Mouse (Mus musculus): ENCODE data around the gene Gm21312. TPM values are rescaled to one million over a fixed set of nuclear protein-coding genes. Genes with fewer than 3 reads are reported as not detected.
"Not testable (repeated sequence)": the region's sequence is repeated elsewhere in the genome, so short reads cannot be mapped to it uniquely, and the experiment has no call there.

Gm21312 gene
- not detected in 2 replicates for polyA plus RNA-seq (2015; fragmentation: Nextera tagmentation; extraction: Ambion mirVana)

DNA sequence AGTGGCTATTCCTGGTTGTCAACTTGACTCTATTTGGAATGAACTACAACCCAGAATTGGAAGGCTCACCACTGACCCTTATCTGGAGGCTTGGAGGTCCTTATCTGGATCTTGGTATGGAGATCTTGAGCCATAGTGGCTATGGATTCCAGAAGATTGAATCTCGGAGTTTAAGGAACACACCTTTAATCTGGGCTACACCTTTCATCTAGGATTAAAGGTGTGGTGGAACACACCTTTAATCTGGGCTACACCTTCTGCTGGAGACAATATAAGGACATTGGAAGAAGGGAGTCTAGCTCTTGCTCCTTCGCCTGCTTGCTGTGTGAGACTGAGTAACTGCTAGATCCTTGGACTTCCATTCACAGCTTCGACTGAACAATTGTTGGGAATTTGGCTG lies at the start of gene Gm21312:
Gene Gm21312, plus strand, starts transcription at position 301 of the 400 bp plus-strand sequence.
- H3K9ac ChIP-seq (replicated peaks; ENCODE audit: low read depth, low read length); H3K4me3 ChIP-seq (replicated peaks; ENCODE audit: low read length); H3K27me3 ChIP-seq (replicated peaks; ENCODE audit: control insufficient read depth, insufficient read depth, low read length); H3K27ac ChIP-seq (ENCODE audit: low read length); H3K9me3 ChIP-seq (ENCODE audit: control insufficient read depth, low read length); H3K36me3 ChIP-seq (ENCODE audit: control insufficient read depth, insufficient read depth); H3K4me1 ChIP-seq (replicated peaks; ENCODE audit: control insufficient read depth, insufficient read depth, low read length); ATAC-seq; H3K4me2 ChIP-seq (ENCODE audit: low read length): not testable (repeated sequence)
- WGBS: no CpG with 5 or more reads among the region's 3 CpGs

DNA sequence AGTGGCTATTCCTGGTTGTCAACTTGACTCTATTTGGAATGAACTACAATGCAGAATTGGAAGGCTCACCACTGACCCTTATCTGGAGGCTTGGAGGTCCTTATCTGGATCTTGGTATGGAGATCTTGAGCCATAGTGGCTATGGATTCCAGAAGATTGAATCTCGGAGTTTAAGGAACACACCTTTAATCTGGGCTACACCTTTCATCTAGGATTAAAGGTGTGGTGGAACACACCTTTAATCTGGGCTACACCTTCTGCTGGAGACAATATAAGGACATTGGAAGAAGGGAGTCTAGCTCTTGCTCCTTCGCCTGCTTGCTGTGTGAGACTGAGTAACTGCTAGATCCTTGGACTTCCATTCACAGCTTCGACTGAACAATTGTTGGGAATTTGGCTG lies 34.1 kb upstream of the Gm21312 start, which contains the start of gene Gm21293:
Gene Gm21293, plus strand, starts transcription at position 301 of the 400 bp plus-strand sequence.
- not testable (repeated sequence) for H3K4me2 ChIP-seq (ENCODE audit: low read length); H3K9me3 ChIP-seq (ENCODE audit: control insufficient read depth, low read length); H3K4me3 ChIP-seq (replicated peaks; ENCODE audit: low read length); H3K27me3 ChIP-seq (replicated peaks; ENCODE audit: control insufficient read depth, insufficient read depth, low read length); ATAC-seq; H3K36me3 ChIP-seq (ENCODE audit: control insufficient read depth, insufficient read depth); H3K9ac ChIP-seq (replicated peaks; ENCODE audit: low read depth, low read length); H3K4me1 ChIP-seq (replicated peaks; ENCODE audit: control insufficient read depth, insufficient read depth, low read length); H3K27ac ChIP-seq (ENCODE audit: low read length)
- no CpG with 5 or more reads among the region's 3 CpGs for WGBS

DNA sequence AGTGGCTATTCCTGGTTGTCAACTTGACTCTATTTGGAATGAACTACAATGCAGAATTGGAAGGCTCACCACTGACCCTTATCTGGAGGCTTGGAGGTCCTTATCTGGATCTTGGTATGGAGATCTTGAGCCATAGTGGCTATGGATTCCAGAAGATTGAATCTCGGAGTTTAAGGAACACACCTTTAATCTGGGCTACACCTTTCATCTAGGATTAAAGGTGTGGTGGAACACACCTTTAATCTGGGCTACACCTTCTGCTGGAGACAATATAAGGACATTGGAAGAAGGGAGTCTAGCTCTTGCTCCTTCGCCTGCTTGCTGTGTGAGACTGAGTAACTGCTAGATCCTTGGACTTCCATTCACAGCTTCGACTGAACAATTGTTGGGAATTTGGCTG lies 25.6 kb upstream of the Gm21312 start, which contains the start of gene Gm6763:
Gene Gm6763, plus strand, starts transcription at position 301 of the 400 bp plus-strand sequence.
- not testable (repeated sequence) for H3K4me3 ChIP-seq (replicated peaks; ENCODE audit: low read length); H3K36me3 ChIP-seq (ENCODE audit: control insufficient read depth, insufficient read depth); H3K4me1 ChIP-seq (replicated peaks; ENCODE audit: control insufficient read depth, insufficient read depth, low read length); H3K27me3 ChIP-seq (replicated peaks; ENCODE audit: control insufficient read depth, insufficient read depth, low read length); H3K4me2 ChIP-seq (ENCODE audit: low read length); ATAC-seq; H3K9ac ChIP-seq (replicated peaks; ENCODE audit: low read depth, low read length); H3K9me3 ChIP-seq (ENCODE audit: control insufficient read depth, low read length); H3K27ac ChIP-seq (ENCODE audit: low read length)
- WGBS: no CpG with 5 or more reads among the region's 3 CpGs

DNA sequence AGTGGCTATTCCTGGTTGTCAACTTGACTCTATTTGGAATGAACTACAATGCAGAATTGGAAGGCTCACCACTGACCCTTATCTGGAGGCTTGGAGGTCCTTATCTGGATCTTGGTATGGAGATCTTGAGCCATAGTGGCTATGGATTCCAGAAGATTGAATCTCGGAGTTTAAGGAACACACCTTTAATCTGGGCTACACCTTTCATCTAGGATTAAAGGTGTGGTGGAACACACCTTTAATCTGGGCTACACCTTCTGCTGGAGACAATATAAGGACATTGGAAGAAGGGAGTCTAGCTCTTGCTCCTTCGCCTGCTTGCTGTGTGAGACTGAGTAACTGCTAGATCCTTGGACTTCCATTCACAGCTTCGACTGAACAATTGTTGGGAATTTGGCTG lies 17.1 kb upstream of the Gm21312 start, which contains the start of gene Gm8764:
Gene Gm8764, plus strand, starts transcription at position 301 of the 400 bp plus-strand sequence.
- H3K4me1 ChIP-seq (replicated peaks; ENCODE audit: control insufficient read depth, insufficient read depth, low read length); H3K4me3 ChIP-seq (replicated peaks; ENCODE audit: low read length); ATAC-seq; H3K9ac ChIP-seq (replicated peaks; ENCODE audit: low read depth, low read length); H3K27me3 ChIP-seq (replicated peaks; ENCODE audit: control insufficient read depth, insufficient read depth, low read length); H3K36me3 ChIP-seq (ENCODE audit: control insufficient read depth, insufficient read depth); H3K27ac ChIP-seq (ENCODE audit: low read length); H3K9me3 ChIP-seq (ENCODE audit: control insufficient read depth, low read length); H3K4me2 ChIP-seq (ENCODE audit: low read length): not testable (repeated sequence)
- no CpG with 5 or more reads among the region's 3 CpGs for WGBS

DNA sequence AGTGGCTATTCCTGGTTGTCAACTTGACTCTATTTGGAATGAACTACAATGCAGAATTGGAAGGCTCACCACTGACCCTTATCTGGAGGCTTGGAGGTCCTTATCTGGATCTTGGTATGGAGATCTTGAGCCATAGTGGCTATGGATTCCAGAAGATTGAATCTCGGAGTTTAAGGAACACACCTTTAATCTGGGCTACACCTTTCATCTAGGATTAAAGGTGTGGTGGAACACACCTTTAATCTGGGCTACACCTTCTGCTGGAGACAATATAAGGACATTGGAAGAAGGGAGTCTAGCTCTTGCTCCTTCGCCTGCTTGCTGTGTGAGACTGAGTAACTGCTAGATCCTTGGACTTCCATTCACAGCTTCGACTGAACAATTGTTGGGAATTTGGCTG lies 8.6 kb upstream of the Gm21312 start, which contains the start of gene Gm21304:
Gene Gm21304, plus strand, starts transcription at position 301 of the 400 bp plus-strand sequence.
- H3K27ac ChIP-seq (ENCODE audit: low read length); H3K36me3 ChIP-seq (ENCODE audit: control insufficient read depth, insufficient read depth); H3K4me1 ChIP-seq (replicated peaks; ENCODE audit: control insufficient read depth, insufficient read depth, low read length); H3K9me3 ChIP-seq (ENCODE audit: control insufficient read depth, low read length); H3K4me3 ChIP-seq (replicated peaks; ENCODE audit: low read length); H3K4me2 ChIP-seq (ENCODE audit: low read length); ATAC-seq; H3K9ac ChIP-seq (replicated peaks; ENCODE audit: low read depth, low read length); H3K27me3 ChIP-seq (replicated peaks; ENCODE audit: control insufficient read depth, insufficient read depth, low read length): not testable (repeated sequence)
- WGBS: no CpG with 5 or more reads among the region's 3 CpGs

DNA sequence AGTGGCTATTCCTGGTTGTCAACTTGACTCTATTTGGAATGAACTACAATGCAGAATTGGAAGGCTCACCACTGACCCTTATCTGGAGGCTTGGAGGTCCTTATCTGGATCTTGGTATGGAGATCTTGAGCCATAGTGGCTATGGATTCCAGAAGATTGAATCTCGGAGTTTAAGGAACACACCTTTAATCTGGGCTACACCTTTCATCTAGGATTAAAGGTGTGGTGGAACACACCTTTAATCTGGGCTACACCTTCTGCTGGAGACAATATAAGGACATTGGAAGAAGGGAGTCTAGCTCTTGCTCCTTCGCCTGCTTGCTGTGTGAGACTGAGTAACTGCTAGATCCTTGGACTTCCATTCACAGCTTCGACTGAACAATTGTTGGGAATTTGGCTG lies 8.4 kb downstream of the Gm21312 start, which contains the start of gene Gm20765:
Gene Gm20765, plus strand, starts transcription at position 301 of the 400 bp plus-strand sequence.
- ATAC-seq; H3K4me2 ChIP-seq (ENCODE audit: low read length); H3K4me1 ChIP-seq (replicated peaks; ENCODE audit: control insufficient read depth, insufficient read depth, low read length); H3K9ac ChIP-seq (replicated peaks; ENCODE audit: low read depth, low read length); H3K27ac ChIP-seq (ENCODE audit: low read length); H3K4me3 ChIP-seq (replicated peaks; ENCODE audit: low read length); H3K36me3 ChIP-seq (ENCODE audit: control insufficient read depth, insufficient read depth); H3K9me3 ChIP-seq (ENCODE audit: control insufficient read depth, low read length); H3K27me3 ChIP-seq (replicated peaks; ENCODE audit: control insufficient read depth, insufficient read depth, low read length): not testable (repeated sequence)
- no CpG with 5 or more reads among the region's 3 CpGs for WGBS

DNA sequence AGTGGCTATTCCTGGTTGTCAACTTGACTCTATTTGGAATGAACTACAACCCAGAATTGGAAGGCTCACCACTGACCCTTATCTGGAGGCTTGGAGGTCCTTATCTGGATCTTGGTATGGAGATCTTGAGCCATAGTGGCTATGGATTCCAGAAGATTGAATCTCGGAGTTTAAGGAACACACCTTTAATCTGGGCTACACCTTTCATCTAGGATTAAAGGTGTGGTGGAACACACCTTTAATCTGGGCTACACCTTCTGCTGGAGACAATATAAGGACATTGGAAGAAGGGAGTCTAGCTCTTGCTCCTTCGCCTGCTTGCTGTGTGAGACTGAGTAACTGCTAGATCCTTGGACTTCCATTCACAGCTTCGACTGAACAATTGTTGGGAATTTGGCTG lies 16.9 kb downstream of the Gm21312 start, which contains the start of gene Gm4340:
Gene Gm4340, plus strand, starts transcription at position 301 of the 400 bp plus-strand sequence.
- not testable (repeated sequence) for H3K4me1 ChIP-seq (replicated peaks; ENCODE audit: control insufficient read depth, insufficient read depth, low read length); H3K4me2 ChIP-seq (ENCODE audit: low read length); H3K9ac ChIP-seq (replicated peaks; ENCODE audit: low read depth, low read length); H3K36me3 ChIP-seq (ENCODE audit: control insufficient read depth, insufficient read depth); H3K4me3 ChIP-seq (replicated peaks; ENCODE audit: low read length); H3K27ac ChIP-seq (ENCODE audit: low read length); ATAC-seq; H3K9me3 ChIP-seq (ENCODE audit: control insufficient read depth, low read length); H3K27me3 ChIP-seq (replicated peaks; ENCODE audit: control insufficient read depth, insufficient read depth, low read length)
- no CpG with 5 or more reads among the region's 3 CpGs for WGBS

DNA sequence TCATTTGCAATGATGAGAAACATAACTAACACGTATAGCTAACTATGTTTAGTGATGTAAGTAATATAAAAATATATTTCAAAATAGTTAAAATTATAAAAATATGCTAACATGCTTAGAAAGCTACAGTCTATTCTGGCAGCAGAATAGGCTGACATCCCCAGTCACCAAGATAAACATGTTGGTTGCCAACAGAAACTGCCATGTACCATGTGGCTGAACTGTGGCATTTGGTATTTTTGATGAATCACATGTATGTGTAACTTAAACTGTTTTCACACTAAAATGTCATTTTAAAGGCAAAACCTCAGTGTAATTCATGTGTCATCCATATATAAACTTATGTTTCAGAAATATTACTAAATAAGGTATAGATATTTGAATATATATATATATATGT lies 32.8 kb downstream of the Gm21312 start:
- no peaks in the 10 kb centered on the region; the same call in 1 of the 2 replicates for H3K4me1 ChIP-seq (replicated peaks; ENCODE audit: control insufficient read depth, insufficient read depth, low read length)
- no peak overlapping the region for H3K27ac ChIP-seq (ENCODE audit: low read length)
- 68% methylated on average over 1 of the region's 1 CpGs for WGBS
- no peaks in the 10 kb centered on the region for H3K27me3 ChIP-seq (replicated peaks; ENCODE audit: control insufficient read depth, insufficient read depth, low read length)
- H3K4me2 ChIP-seq (ENCODE audit: low read length): no peak overlapping the region
- H3K9ac ChIP-seq (replicated peaks; ENCODE audit: low read depth, low read length): no peak overlapping the region
- ATAC-seq: peak; percentile 84
- H3K36me3 ChIP-seq (ENCODE audit: control insufficient read depth, insufficient read depth): no peaks in the 10 kb centered on the region
- H3K4me3 ChIP-seq (replicated peaks; ENCODE audit: low read length): no peak overlapping the region
- no peaks in the 10 kb centered on the region for H3K9me3 ChIP-seq (ENCODE audit: control insufficient read depth, low read length)

DNA sequence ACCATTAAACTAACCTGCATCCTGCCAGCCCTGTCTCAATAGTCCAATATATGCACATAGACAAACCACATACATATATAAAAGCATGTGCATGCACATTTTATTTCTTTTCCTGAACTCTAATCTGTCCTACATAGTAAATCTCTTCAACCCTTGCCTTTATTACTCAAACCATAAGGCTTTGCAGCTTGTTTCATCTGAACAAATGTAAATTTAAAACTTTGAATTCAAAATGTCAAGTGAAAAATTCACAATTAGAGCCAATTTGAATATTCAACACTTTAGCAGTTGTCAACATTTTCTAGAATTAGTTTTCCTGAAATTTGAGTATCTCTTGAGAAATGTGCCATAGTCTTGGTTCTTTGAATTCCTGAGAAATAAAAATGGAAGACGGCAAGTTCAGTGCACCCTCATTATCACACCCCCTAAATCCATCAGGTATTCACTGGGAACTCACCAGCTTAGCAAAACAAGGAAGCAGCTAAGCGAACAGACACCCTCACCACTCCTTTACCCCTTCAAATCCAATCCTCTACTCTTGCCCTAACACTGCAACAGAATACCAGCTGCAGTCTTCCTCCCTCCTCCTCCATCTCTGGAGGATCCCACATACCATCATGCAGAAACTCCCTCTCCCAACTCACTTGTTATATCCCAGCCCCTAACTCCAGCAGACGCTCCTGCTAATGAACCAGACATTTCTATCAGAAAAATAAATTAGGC lies 33.6 kb downstream of the Gm21312 start:
- Histone ChIP-seq H3K4me3 (replicated peaks; ENCODE audit: low read length) (no peak overlapping the region), H3K4me2 (ENCODE audit: low read length) (no peak overlapping the region), H3K9me3 (ENCODE audit: control insufficient read depth, low read length) (no peaks in the 10 kb centered on the region), H3K27me3 (replicated peaks; ENCODE audit: control insufficient read depth, insufficient read depth, low read length) (no peaks in the 10 kb centered on the region), H3K27ac (ENCODE audit: low read length) (no peak overlapping the region), H3K36me3 (ENCODE audit: control insufficient read depth, insufficient read depth) (no peaks in the 10 kb centered on the region), H3K9ac (replicated peaks; ENCODE audit: low read depth, low read length) (no peak overlapping the region), H3K4me1 (replicated peaks; ENCODE audit: control insufficient read depth, insufficient read depth, low read length) (no peaks in the 10 kb centered on the region; the same call in 1 of the 2 replicates)
- WGBS: 63% methylated on average over 3 of the region's 3 CpGs
- ATAC-seq: peak; percentile 72

Data from forebrain, embryonic 16.5 days (tissue).